Mouse (Mus musculus) limb, embryonic 15.5 days (tissue): ENCODE measurements around the gene Ube2u. TPM values are rescaled to one million over a fixed set of nuclear protein-coding genes. Genes with fewer than 3 reads are reported as not detected.
A peak's percentile ranks its signal among the peaks of the same experiment; 100 is the strongest.

ENCODE experiments used
- ATAC-seq: fragments of 200-750 bp; cut with Nextera tagmentation; 2 replicates; pipeline ENCODE4 v1.8.0; 2017; ENCODE audit warnings: low read depth, moderate TSS enrichment; ENCODE audit not compliant: insufficient number of reproducible peaks, low FRiP score, low TSS enrichment
- H3K27ac ChIP-seq: fragments of 300-500 bp; sonication (generic); 2 replicates; pipeline ENCODE4 v1.5.1; 2015; ENCODE audit warnings: moderate library complexity, mild to moderate bottlenecking, inconsistent platforms
- H3K27me3 ChIP-seq: fragments of 300-500 bp; sonication (generic); 2 replicates; pipeline ENCODE4 v1.6.1; 2015; ENCODE audit warnings: inconsistent platforms
- H3K36me3 ChIP-seq: fragments of 300-500 bp; sonication (generic); 2 replicates; pipeline ENCODE4 v1.6.1; 2015; ENCODE audit warnings: inconsistent platforms
- H3K4me1 ChIP-seq: fragments of 300-500 bp; sonication (generic); 2 replicates; pipeline ENCODE4 v1.6.1; 2015; ENCODE audit warnings: inconsistent platforms
- H3K4me2 ChIP-seq: fragments of 300-500 bp; sonication (generic); 2 replicates; pipeline ENCODE4 v1.6.1; 2015; ENCODE audit warnings: mild to moderate bottlenecking, inconsistent platforms
- H3K4me3 ChIP-seq: fragments of 300-500 bp; sonication (generic); 2 replicates; pipeline ENCODE4 v1.5.1; 2015; ENCODE audit warnings: mild to moderate bottlenecking, inconsistent platforms
- H3K9ac ChIP-seq: fragments of 300-500 bp; sonication (generic); 2 replicates; pipeline ENCODE4 v1.6.1; 2015; ENCODE audit warnings: inconsistent platforms
- H3K9me3 ChIP-seq: fragments of 300-500 bp; sonication (generic); 2 replicates; pipeline ENCODE4 v1.6.1; 2016; ENCODE audit warnings: inconsistent platforms
- WGBS: fragments of 180-500 bp; shearing (Covaris S2); methylation state at CpG from one replicate; pipeline ENCODE4 v1.1.7; 2015; 5-methylcytosine and 5-hydroxymethylcytosine counted together
- polyA plus RNA-seq: library from polyadenylated mRNA; unstranded; fragments of >200 nt; fragmentation: Nextera tagmentation; extraction: Ambion mirVana; gene quantifications from 2 replicates; pipeline ENCODE4 v1.2.1, GENCODE M21; 2015

Gene Ube2u
- polyA plus RNA-seq, 1 experiment from 2014 or later: 0.33 TPM

- Histone ChIP-seq H3K36me3 (no peaks in the 10 kb centered on the region), H3K9ac (no peak overlapping the region), H3K4me3 (no peak overlapping the region), H3K27ac (no peak overlapping the region), H3K4me1 (no peaks in the 10 kb centered on the region), H3K4me2 (no peak overlapping the region), H3K27me3 (no peaks in the 10 kb centered on the region), H3K9me3 (no peaks in the 10 kb centered on the region)
- 76% methylated on average over 2 of the region's 2 CpGs for WGBS
- ATAC-seq: no peak
These were observed 24.7 kb downstream of the Ube2u start for GRCm38 (mm10) chr4:100503337-100503736.

- ATAC-seq: no peak
- no peak overlapping the region for H3K4me2 ChIP-seq
- H3K9ac ChIP-seq: no peak overlapping the region
- H3K36me3 ChIP-seq: no peaks in the 10 kb centered on the region
- no peaks in the 10 kb centered on the region for H3K9me3 ChIP-seq
- no peaks in the 10 kb centered on the region for H3K27me3 ChIP-seq
- 82% methylated on average over 2 of the region's 2 CpGs for WGBS
- H3K4me1 ChIP-seq: 0 out of 2 replicates have a peak, but pooled peaks cover 4% of the 10 kb centered on the region
- no peak overlapping the region for H3K27ac ChIP-seq
- H3K4me3 ChIP-seq: no peak overlapping the region
These were observed 39.0 kb downstream of the Ube2u start for GRCm38 (mm10) chr4:100517646-100518045.

- peaks cover 9% of the 10 kb centered on the region for H3K4me1 ChIP-seq
These were observed 43.9 kb downstream of the Ube2u start for GRCm38 (mm10) chr4:100522534-100522933.

GRCm38 (mm10) chr4:100524741-100525140 lies 46.1 kb downstream of the Ube2u start:
- ATAC-seq: no peak
- 35% methylated on average over 4 of the region's 4 CpGs for WGBS
- peaks cover 14% of the 10 kb centered on the region for H3K4me1 ChIP-seq

More at GRCm38 (mm10) chr4:100522534-100522933, 43.9 kb downstream of the Ube2u start:
- Histone ChIP-seq H3K4me3 (no peak overlapping the region), H3K9me3 (no peaks in the 10 kb centered on the region), H3K9ac (no peak overlapping the region), H3K27ac (no peak overlapping the region), H3K36me3 (no peaks in the 10 kb centered on the region), H3K4me2 (no peak overlapping the region), H3K27me3 (no peaks in the 10 kb centered on the region; the same call in 1 of the 2 replicates)
- no peak for ATAC-seq
- 29% methylated on average over 6 of the region's 6 CpGs for WGBS

GRCm38 (mm10) chr4:100526296-100526695 lies 47.6 kb downstream of the Ube2u start:
- H3K27me3 ChIP-seq: no peaks in the 10 kb centered on the region; the same call in 1 of the 2 replicates
- H3K4me3 ChIP-seq: no peak overlapping the region
- no peak overlapping the region for H3K4me2 ChIP-seq
- no peaks in the 10 kb centered on the region for H3K36me3 ChIP-seq
- H3K27ac ChIP-seq: no peak overlapping the region
- 38% methylated on average over 6 of the region's 6 CpGs for WGBS
- H3K9ac ChIP-seq: no peak overlapping the region
- peaks cover 14% of the 10 kb centered on the region for H3K4me1 ChIP-seq
- no peaks in the 10 kb centered on the region for H3K9me3 ChIP-seq
- no peak for ATAC-seq

More at GRCm38 (mm10) chr4:100524741-100525140, 46.1 kb downstream of the Ube2u start:
- H3K9ac ChIP-seq: no peak overlapping the region
- H3K4me3 ChIP-seq: no peak overlapping the region
- H3K27me3 ChIP-seq: no peaks in the 10 kb centered on the region; the same call in 1 of the 2 replicates
- H3K27ac ChIP-seq: no peak overlapping the region
- no peak overlapping the region for H3K4me2 ChIP-seq
- no peaks in the 10 kb centered on the region for H3K36me3 ChIP-seq
- no peaks in the 10 kb centered on the region for H3K9me3 ChIP-seq

GRCm38 (mm10) chr4:100527086-100527485 lies 48.4 kb downstream of the Ube2u start:
- peaks cover 10% of the 10 kb centered on the region for H3K4me1 ChIP-seq

GRCm38 (mm10) chr4:100527554-100528001 lies 48.9 kb downstream of the Ube2u start:
- peak overlapping the region; percentile 69; the same call in 1 of the 2 replicates for H3K27ac ChIP-seq
- peak overlapping the region; percentile 33 for H3K4me3 ChIP-seq
- no peak overlapping the region for H3K9ac ChIP-seq
- H3K27me3 ChIP-seq: no peaks in the 10 kb centered on the region; the same call in 1 of the 2 replicates
- WGBS: 2% methylated on average over 15 of the region's 15 CpGs
- peak; percentile 63 for ATAC-seq
- H3K4me1 ChIP-seq: peaks cover 10% of the 10 kb centered on the region
- no peaks in the 10 kb centered on the region for H3K36me3 ChIP-seq
- H3K4me2 ChIP-seq: peak overlapping the region; percentile 53
- no peaks in the 10 kb centered on the region for H3K9me3 ChIP-seq

More at GRCm38 (mm10) chr4:100527086-100527485, 48.4 kb downstream of the Ube2u start:
- Histone ChIP-seq H3K9me3 (no peaks in the 10 kb centered on the region), H3K27me3 (no peaks in the 10 kb centered on the region; the same call in 1 of the 2 replicates), H3K36me3 (no peaks in the 10 kb centered on the region), H3K9ac (no peak overlapping the region), H3K4me3 (peak overlapping the region; percentile 33; the same call in 1 of the 2 replicates), H3K27ac (peak overlapping the region; percentile 29; the same call in 1 of the 2 replicates), H3K4me2 (peak overlapping the region; percentile 53)
- ATAC-seq: no peak
- 6% methylated on average over 3 of the region's 3 CpGs for WGBS

- ATAC-seq: no peak
- no peak overlapping the region for H3K9ac ChIP-seq
- H3K9me3 ChIP-seq: no peaks in the 10 kb centered on the region
- 63% methylated on average over 6 of the region's 6 CpGs for WGBS
- H3K27ac ChIP-seq: no peak overlapping the region
- peaks cover 3% of the 10 kb centered on the region; the same call in 1 of the 2 replicates for H3K27me3 ChIP-seq
- no peak overlapping the region for H3K4me3 ChIP-seq
- no peak overlapping the region for H3K4me2 ChIP-seq
- no peaks in the 10 kb centered on the region for H3K4me1 ChIP-seq
- H3K36me3 ChIP-seq: no peaks in the 10 kb centered on the region
These were observed 55.0 kb downstream of the Ube2u start for GRCm38 (mm10) chr4:100533607-100534006.

- Histone ChIP-seq H3K36me3 (no peaks in the 10 kb centered on the region), H3K27ac (no peak overlapping the region), H3K27me3 (peaks cover 3% of the 10 kb centered on the region; the same call in 1 of the 2 replicates), H3K4me2 (no peak overlapping the region), H3K9ac (no peak overlapping the region), H3K4me1 (no peaks in the 10 kb centered on the region), H3K9me3 (no peaks in the 10 kb centered on the region), H3K4me3 (no peak overlapping the region)
- 81% methylated on average over 3 of the region's 3 CpGs for WGBS
- no peak for ATAC-seq
These were observed 56.3 kb downstream of the Ube2u start for GRCm38 (mm10) chr4:100534946-100535345.

- H3K4me1 ChIP-seq: no peaks in the 10 kb centered on the region
- ATAC-seq: no peak
- no peaks in the 10 kb centered on the region for H3K36me3 ChIP-seq
- H3K9me3 ChIP-seq: no peaks in the 10 kb centered on the region
- WGBS: 3% methylated on average over 3 of the region's 3 CpGs
- no peak overlapping the region for H3K27ac ChIP-seq
- no peak overlapping the region for H3K4me3 ChIP-seq
- H3K9ac ChIP-seq: no peak overlapping the region
- H3K27me3 ChIP-seq: peaks cover 3% of the 10 kb centered on the region; the same call in 1 of the 2 replicates
- no peak overlapping the region for H3K4me2 ChIP-seq
These were observed 59.2 kb downstream of the Ube2u start for GRCm38 (mm10) chr4:100537898-100538297.

GRCm38 (mm10) chr4:100539483-100539882 lies 60.8 kb downstream of the Ube2u start:
- 66% methylated on average over 3 of the region's 3 CpGs for WGBS
- no peak for ATAC-seq
- Histone ChIP-seq H3K4me2 (no peak overlapping the region), H3K27ac (no peak overlapping the region), H3K27me3 (peaks cover 3% of the 10 kb centered on the region; the same call in 1 of the 2 replicates), H3K4me3 (no peak overlapping the region), H3K9me3 (no peaks in the 10 kb centered on the region), H3K36me3 (no peaks in the 10 kb centered on the region), H3K4me1 (no peaks in the 10 kb centered on the region), H3K9ac (no peak overlapping the region)

GRCm38 (mm10) chr4:100547905-100548304 lies 69.3 kb downstream of the Ube2u start:
- H3K27me3 ChIP-seq: no peaks in the 10 kb centered on the region
- H3K4me2 ChIP-seq: no peak overlapping the region
- H3K9ac ChIP-seq: no peak overlapping the region
- no peaks in the 10 kb centered on the region for H3K4me1 ChIP-seq
- no peaks in the 10 kb centered on the region for H3K36me3 ChIP-seq
- no peak for ATAC-seq
- H3K4me3 ChIP-seq: no peak overlapping the region
- H3K9me3 ChIP-seq: no peaks in the 10 kb centered on the region
- H3K27ac ChIP-seq: no peak overlapping the region
- WGBS: 47% methylated on average over 4 of the region's 4 CpGs
